Mouse (Mus musculus) MEL (cell line): ENCODE results near the gene Mmp9.
A peak's percentile ranks its signal among the peaks of the same experiment; 100 is the strongest.

Experiments
- CHD2 ChIP-seq: IDR thresholded peaks from 2 replicates; pipeline ENCODE4 v1.6.1; 2011; ENCODE audit warnings: low read length, improper control_type of control experiment
- CTCF ChIP-seq, 3 experiments: IDR thresholded peaks in 2 of 3; conservative IDR thresholded peaks in 1 of 3; 2 replicates each; pipeline ENCODE4 v1.5.1; 2011 to 2012; ENCODE audit warnings: low read length in 3 of 3, low read depth in 2 of 3, mild to moderate bottlenecking in 2 of 3, improper control_type of control experiment in 1 of 3, inconsistent platforms in 1 of 3, mixed read lengths in 1 of 3, moderate library complexity in 1 of 3; ENCODE audit not compliant: control insufficient read depth in 1 of 3, insufficient read depth in 1 of 3, poor library complexity in 1 of 3, severe bottlenecking in 1 of 3
- E2F4 ChIP-seq: IDR thresholded peaks from 2 replicates; pipeline ENCODE4 v1.6.1; 2011; ENCODE audit warnings: low read depth, low read length, improper control_type of control experiment, borderline replicate concordance
- HCFC1 ChIP-seq: IDR thresholded peaks from 2 replicates; pipeline ENCODE4 v1.6.1; 2012; ENCODE audit warnings: low read depth, mild to moderate bottlenecking, inconsistent platforms, low read length, improper control_type of control experiment, moderate library complexity
- MAFK ChIP-seq: IDR thresholded peaks from 2 replicates; pipeline ENCODE4 v1.6.1; 2011; ENCODE audit warnings: low read depth, mild to moderate bottlenecking, low read length, improper control_type of control experiment, borderline replicate concordance
- MAX ChIP-seq: IDR thresholded peaks from 2 replicates; pipeline ENCODE4 v1.6.1; 2011; ENCODE audit warnings: low read length, improper control_type of control experiment
- MXI1 ChIP-seq: IDR thresholded peaks from 2 replicates; pipeline ENCODE4 v1.6.1; 2011; ENCODE audit warnings: mild to moderate bottlenecking, low read depth, low read length, improper control_type of control experiment
- NRF1 ChIP-seq: IDR thresholded peaks from 2 replicates; pipeline ENCODE4 v1.6.1; 2014; ENCODE audit warnings: low read depth, mild to moderate bottlenecking, inconsistent platforms, low read length, improper control_type of control experiment, moderate library complexity; ENCODE audit not compliant: poor library complexity, insufficient read depth, severe bottlenecking
- POLR2A ChIP-seq, 2 experiments: IDR thresholded peaks; 2 replicates each; pipeline ENCODE4 v1.6.1; 2011 to 2012; ENCODE audit warnings: low read length in 2 of 2, mild to moderate bottlenecking in 2 of 2, control low read depth in 1 of 2, improper control_type of control experiment in 1 of 2, low read depth in 1 of 2, moderate library complexity in 1 of 2; ENCODE audit not compliant: control insufficient read depth in 1 of 2, insufficient read depth in 1 of 2, poor library complexity in 1 of 2
- POLR2AphosphoS5 ChIP-seq: IDR thresholded peaks from 2 replicates; pipeline ENCODE4 v1.6.1; 2012; ENCODE audit warnings: low read depth, borderline replicate concordance, mild to moderate bottlenecking, inconsistent platforms, low read length, moderate library complexity, mixed read lengths
- ZC3H11A ChIP-seq: IDR thresholded peaks from 2 replicates; pipeline ENCODE4 v1.6.1; 2012; ENCODE audit warnings: low read depth, mild to moderate bottlenecking, inconsistent platforms, low read length, improper control_type of control experiment
- ZKSCAN1 ChIP-seq: IDR thresholded peaks from 2 replicates; pipeline ENCODE4 v1.6.1; 2012; ENCODE audit warnings: low read depth, mild to moderate bottlenecking, inconsistent platforms, low read length, improper control_type of control experiment, moderate library complexity

DNA sequence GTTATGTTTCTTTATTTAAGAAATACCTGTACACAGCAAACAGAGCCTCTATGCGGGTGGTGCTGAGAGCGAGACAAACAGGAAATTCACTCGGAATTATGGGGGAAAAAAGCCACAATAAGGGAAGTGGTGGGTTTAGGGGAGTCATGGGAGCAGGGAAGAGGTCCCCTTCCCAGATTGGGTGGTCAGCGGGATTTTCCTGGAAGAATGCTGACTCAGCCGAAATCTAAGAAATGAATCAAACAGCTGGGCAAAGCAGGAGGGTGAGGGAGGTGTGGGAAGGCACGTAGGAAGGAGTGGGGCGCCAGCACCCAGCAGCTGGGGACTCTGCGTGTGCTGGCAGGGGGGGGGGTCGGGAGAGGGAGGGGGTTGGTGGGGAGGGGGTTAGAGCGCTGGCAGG, 7.0 kb upstream of the Mmp9 start:
- TF ChIP-seq POLR2A (IDR thresholded peaks at IDR 0.05; ENCODE audit: control insufficient read depth in 1 of 2, insufficient read depth in 1 of 2, low read depth in 1 of 2, low read length in 2 of 2, poor library complexity in 1 of 2): no peak
- no peak for TF ChIP-seq CTCF (IDR thresholded peaks at IDR 0.05 in 2 of 3, conservative IDR thresholded peaks at IDR 0.05 in 1 of 3; ENCODE audit: control insufficient read depth in 1 of 3, insufficient read depth in 1 of 3, low read depth in 2 of 3, low read length in 3 of 3, poor library complexity in 1 of 3, severe bottlenecking in 1 of 3)
- no peak for TF ChIP-seq E2F4
- no peak for TF ChIP-seq CHD2
- TF ChIP-seq MAX: no peak
- peak; percentile 68 for TF ChIP-seq MAFK
- TF ChIP-seq ZKSCAN1: no peak
- no peak for TF ChIP-seq HCFC1
- TF ChIP-seq NRF1: no peak
- TF ChIP-seq ZC3H11A: no peak
- no peak for TF ChIP-seq MXI1
- no peak for TF ChIP-seq POLR2AphosphoS5
